ENCODE assay signal across 8 mouse cellular contexts in genomic region chr11:63404719-63405118, GRCm38 (mm10).
A peak's percentile ranks its signal among the peaks of the same experiment; 100 is the strongest.
DNase-seq lines count a peak whose midpoint lies in the region; ATAC-seq and TF ChIP-seq lines count a peak whose summit lies in the region.

No protein-coding gene starts in this region.

- no peak for ATAC-seq in CD4-positive, CD25-positive, alpha-beta regulatory T cell, adult 4 months
- peak; percentile 48; the same call in 1 of the 2 replicates for ATAC-seq in forebrain, postnatal 0 days
- ATAC-seq in hindbrain, embryonic 14.5 days (ENCODE audit: low FRiP score): no peak
- ATAC-seq in midbrain, embryonic 15.5 days (replicated peaks): no peak

- H3K36me3 ChIP-seq in forebrain, postnatal 0 days (ENCODE audit: insufficient read depth): no peaks in the 10 kb centered on the region
- H3K36me3 ChIP-seq in hindbrain, embryonic 14.5 days (replicated peaks; ENCODE audit: control insufficient read depth, insufficient read depth): no peaks in the 10 kb centered on the region
- no peaks in the 10 kb centered on the region for H3K36me3 ChIP-seq in midbrain, embryonic 15.5 days (replicated peaks)

- H3K4me2 ChIP-seq in forebrain, postnatal 0 days (ENCODE audit: low read depth): 0 out of 2 replicates have a peak overlapping the region, but pooled peaks have one; percentile 18
- peak overlapping the region; percentile 29 for H3K4me2 ChIP-seq in hindbrain, embryonic 14.5 days (replicated peaks)
- peak overlapping the region; percentile 33 for H3K4me2 ChIP-seq in midbrain, embryonic 15.5 days

- H3K9me3 ChIP-seq in forebrain, postnatal 0 days (ENCODE audit: low read length): no peaks in the 10 kb centered on the region
- no peaks in the 10 kb centered on the region for H3K9me3 ChIP-seq in hindbrain, embryonic 14.5 days (ENCODE audit: control insufficient read depth, low read length)
- H3K9me3 ChIP-seq in midbrain, embryonic 15.5 days: no peaks in the 10 kb centered on the region

- H3K4me1 ChIP-seq in forebrain, postnatal 0 days (ENCODE audit: insufficient read depth): no peaks in the 10 kb centered on the region
- H3K4me1 ChIP-seq in hindbrain, embryonic 14.5 days (replicated peaks; ENCODE audit: control insufficient read depth, insufficient read depth, low read length): 0 out of 2 replicates have a peak, but pooled peaks cover 6% of the 10 kb centered on the region
- H3K4me1 ChIP-seq in midbrain, embryonic 15.5 days: peaks cover 2% of the 10 kb centered on the region; the same call in 1 of the 2 replicates

- H3K27ac ChIP-seq in forebrain, postnatal 0 days (ENCODE audit: low read depth, low read length): no peak overlapping the region
- no peak overlapping the region for H3K27ac ChIP-seq in hindbrain, embryonic 14.5 days
- H3K27ac ChIP-seq in midbrain, embryonic 15.5 days: no peak overlapping the region

- no peak overlapping the region for H3K4me3 ChIP-seq in forebrain, postnatal 0 days (ENCODE audit: low read depth, low read length)
- no peak overlapping the region for H3K4me3 ChIP-seq in hindbrain, embryonic 14.5 days (replicated peaks; ENCODE audit: low read length)
- no peak overlapping the region for H3K4me3 ChIP-seq in midbrain, embryonic 15.5 days

- peak; percentile 90 for TF ChIP-seq CTCF in forebrain, postnatal 0 days (IDR thresholded peaks at IDR 0.05; ENCODE audit: low read depth)

- no peaks in the 10 kb centered on the region for H3K27me3 ChIP-seq in forebrain, postnatal 0 days (ENCODE audit: insufficient read depth, low read length)
- H3K27me3 ChIP-seq in hindbrain, embryonic 14.5 days (ENCODE audit: control insufficient read depth, insufficient read depth, low read length): no peaks in the 10 kb centered on the region
- peaks cover 7% of the 10 kb centered on the region; the same call in 1 of the 2 replicates for H3K27me3 ChIP-seq in midbrain, embryonic 15.5 days (replicated peaks)

- 13% methylated on average over 11 of the region's 11 CpGs for WGBS in forebrain, postnatal 0 days
- WGBS in hindbrain, embryonic 14.5 days: 14% methylated on average over 11 of the region's 11 CpGs
- 13% methylated on average over 11 of the region's 11 CpGs for WGBS in midbrain, embryonic 15.5 days

- no peak overlapping the region for H3K9ac ChIP-seq in forebrain, postnatal 0 days
- H3K9ac ChIP-seq in hindbrain, embryonic 14.5 days: no peak overlapping the region
- H3K9ac ChIP-seq in midbrain, embryonic 15.5 days: no peak overlapping the region

- DNase-seq in CD4-positive, CD25-positive, alpha-beta regulatory T cell, adult 2 months (ENCODE audit: low read depth, low spot score): peak; percentile 37
- peak; percentile 4 for DNase-seq in cerebellum, adult 11-12 months
- peak; percentile 84 for DNase-seq in forebrain, postnatal 0 days
- DNase-seq in hindbrain, embryonic 14.5 days (ENCODE audit: low spot score): peak; percentile 82
- DNase-seq in left cerebral cortex, adult 8-10 months (ENCODE audit: low spot score in 2 of 2): peak; percentile 10 to 59
- peak; percentile 37 to 78 for DNase-seq in spleen, postnatal 4 days (ENCODE audit: low spot score in 2 of 2)

Comparison
In these comparisons a context has a peak if more than half of its experiments do, and no peak if none do; other contexts are left out.
1. DNase-seq: peak in every context shown above with its lines; median percentile 84 in forebrain, postnatal 0 days; 82 in hindbrain, embryonic 14.5 days; 58 in spleen, postnatal 4 days; 37 in CD4-positive, CD25-positive, alpha-beta regulatory T cell, adult 2 months; 34 in left cerebral cortex, adult 8-10 months; 4 in cerebellum, adult 11-12 months.